Mouse (Mus musculus): ENCODE results near the gene Txk. TPM values are rescaled to one million over a fixed set of nuclear protein-coding genes. Genes with fewer than 3 reads are reported as not detected.

Txk gene
- polyA plus RNA-seq, 1 experiment from 2014 or later = not detected

DNA sequence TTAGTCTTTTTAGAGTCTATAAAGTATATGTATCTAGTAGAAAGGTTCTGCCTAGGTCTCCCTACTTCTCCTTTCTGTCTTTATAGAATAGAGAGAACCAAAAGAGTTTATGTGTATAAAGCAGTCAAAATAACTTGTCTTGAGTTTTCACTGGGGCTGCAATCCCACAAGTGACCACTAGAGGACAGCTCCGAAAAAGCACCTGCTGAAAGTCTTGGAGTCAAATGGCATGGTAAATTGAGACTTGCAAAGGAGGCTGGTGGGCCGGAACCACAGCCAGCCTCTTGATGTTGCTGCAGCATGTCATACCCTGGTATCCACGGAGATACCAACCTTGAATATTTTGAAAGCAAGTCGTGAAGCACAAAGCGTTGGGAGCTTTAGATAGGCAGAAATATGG lies 87.3 kb downstream of the Txk start:
- Histone ChIP-seq H3K27ac (ENCODE audit: low read depth, low read length) (no peak overlapping the region), H3K4me2 (ENCODE audit: low read depth, low read length, severe bottlenecking) (no peak overlapping the region), H3K36me3 (ENCODE audit: control insufficient read depth, insufficient read depth, low read length) (no peaks in the 10 kb centered on the region), H3K4me3 (ENCODE audit: low read depth, low read length) (no peak overlapping the region), H3K9me3 (ENCODE audit: control insufficient read depth, low read length) (no peaks in the 10 kb centered on the region), H3K4me1 (replicated peaks; ENCODE audit: control insufficient read depth, insufficient read depth, low read length) (no peaks in the 10 kb centered on the region), H3K9ac (ENCODE audit: low read length) (no peak overlapping the region), H3K27me3 (ENCODE audit: control insufficient read depth, insufficient read depth, low read length) (no peaks in the 10 kb centered on the region)
- peak; percentile 72 for DNase-seq (ENCODE audit: low spot score)
- 27% methylated on average over 5 of the region's 5 CpGs for whole genome bisulfite sequencing
- ATAC-seq (replicated peaks; ENCODE audit: low FRiP score) = no peak

DNA sequence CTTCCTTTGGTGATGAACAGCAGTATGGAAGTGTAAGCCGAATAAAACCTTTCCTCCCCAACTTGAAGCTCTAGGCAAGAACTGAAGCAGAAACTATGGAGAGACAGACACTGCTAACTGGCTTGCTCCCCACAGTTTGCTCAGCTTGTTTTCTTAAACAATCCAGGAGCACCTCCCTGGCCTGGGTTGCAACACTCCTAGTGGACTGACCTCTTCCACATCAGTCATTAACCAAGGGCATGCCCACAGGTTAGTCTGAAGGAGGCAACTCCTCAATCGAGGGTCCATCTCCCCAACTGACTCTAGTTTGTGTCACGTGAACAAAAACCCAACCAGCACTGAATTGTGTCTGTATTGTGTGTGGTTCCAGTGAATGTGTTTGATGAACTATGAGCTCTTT lies 87.7 kb downstream of the Txk start:
- no peak for DNase-seq (ENCODE audit: low spot score)
- Histone ChIP-seq H3K27me3 (ENCODE audit: control insufficient read depth, insufficient read depth, low read length) (no peaks in the 10 kb centered on the region), H3K36me3 (ENCODE audit: control insufficient read depth, insufficient read depth, low read length) (no peaks in the 10 kb centered on the region), H3K9ac (ENCODE audit: low read length) (no peak overlapping the region), H3K4me3 (ENCODE audit: low read depth, low read length) (no peak overlapping the region), H3K4me2 (ENCODE audit: low read depth, low read length, severe bottlenecking) (no peak overlapping the region), H3K4me1 (replicated peaks; ENCODE audit: control insufficient read depth, insufficient read depth, low read length) (no peaks in the 10 kb centered on the region), H3K27ac (ENCODE audit: low read depth, low read length) (no peak overlapping the region), H3K9me3 (ENCODE audit: control insufficient read depth, low read length) (no peaks in the 10 kb centered on the region)
- no peak for ATAC-seq (replicated peaks; ENCODE audit: low FRiP score)
- WGBS = 50% methylated on average over 3 of the region's 3 CpGs

DNA sequence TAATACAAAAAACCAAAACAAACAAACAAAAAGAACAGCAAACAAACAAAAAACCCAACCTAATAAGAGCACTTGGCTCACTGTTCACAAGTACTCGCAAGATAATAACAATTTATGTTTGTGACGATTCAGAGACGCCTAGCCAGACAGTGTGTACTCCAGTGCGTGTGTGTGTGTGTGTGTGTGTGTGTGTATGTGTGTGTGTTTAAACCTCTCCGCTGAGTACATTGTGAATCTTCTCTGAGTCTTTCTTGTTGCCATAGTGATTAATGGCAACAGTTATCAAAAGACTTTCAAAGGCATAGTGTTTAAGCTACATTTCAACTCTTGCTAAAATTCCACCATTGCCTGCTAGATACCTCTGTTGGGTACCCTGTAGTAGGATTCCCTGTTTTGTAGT lies 88.5 kb downstream of the Txk start:
- H3K36me3 ChIP-seq (ENCODE audit: control insufficient read depth, insufficient read depth, low read length) = no peaks in the 10 kb centered on the region
- no peak overlapping the region for H3K4me3 ChIP-seq (ENCODE audit: low read depth, low read length)
- H3K4me2 ChIP-seq (ENCODE audit: low read depth, low read length, severe bottlenecking) = no peak overlapping the region
- DNase-seq (ENCODE audit: low spot score) (no peak), ATAC-seq (replicated peaks; ENCODE audit: low FRiP score) (no peak)
- 92% methylated on average over 5 of the region's 5 CpGs for WGBS
- no peak overlapping the region for H3K9ac ChIP-seq (ENCODE audit: low read length)
- H3K27ac ChIP-seq (ENCODE audit: low read depth, low read length) = no peak overlapping the region
- no peaks in the 10 kb centered on the region for H3K27me3 ChIP-seq (ENCODE audit: control insufficient read depth, insufficient read depth, low read length)
- H3K9me3 ChIP-seq (ENCODE audit: control insufficient read depth, low read length) = no peaks in the 10 kb centered on the region
- no peaks in the 10 kb centered on the region for H3K4me1 ChIP-seq (replicated peaks; ENCODE audit: control insufficient read depth, insufficient read depth, low read length)

DNA sequence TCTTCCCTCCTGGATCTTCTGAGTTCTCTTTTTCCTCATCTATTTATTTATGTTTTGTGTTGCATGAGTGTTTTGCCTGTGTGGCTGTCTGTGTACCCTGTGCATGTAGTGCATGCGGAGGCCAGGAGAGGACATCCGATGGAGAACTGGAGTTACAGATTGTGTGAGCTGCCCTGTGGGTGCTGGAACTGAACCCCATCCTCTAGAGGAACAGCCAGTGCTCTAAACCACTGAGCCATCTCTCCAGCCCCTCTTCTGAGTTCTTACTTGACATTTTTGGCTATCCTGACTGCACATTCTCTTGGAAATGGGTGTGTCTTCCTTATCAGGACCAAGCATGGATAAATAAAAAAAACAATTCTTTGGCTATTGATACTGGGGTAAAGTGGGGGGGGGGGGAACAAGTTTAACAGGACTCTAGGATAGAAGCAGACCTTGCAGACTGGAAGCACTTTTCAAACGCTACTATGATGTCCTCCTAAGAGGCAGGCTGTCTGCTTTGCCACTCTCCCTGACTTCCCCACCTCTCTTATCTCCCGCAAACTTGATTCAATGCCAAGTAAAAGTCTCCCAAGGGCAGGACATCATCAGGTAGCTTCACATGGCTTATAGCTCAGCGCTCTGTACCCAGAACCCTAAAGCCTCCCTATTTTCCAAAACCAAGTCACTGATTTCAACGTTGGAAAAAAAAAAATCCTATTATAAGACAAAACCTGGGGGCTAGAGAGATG lies 91.4 kb downstream of the Txk start:
- no peak overlapping the region for H3K27ac ChIP-seq (ENCODE audit: low read depth, low read length)
- no peak for DNase-seq (ENCODE audit: low spot score)
- no peaks in the 10 kb centered on the region for H3K27me3 ChIP-seq (ENCODE audit: control insufficient read depth, insufficient read depth, low read length)
- no peak overlapping the region for H3K4me3 ChIP-seq (ENCODE audit: low read depth, low read length)
- H3K36me3 ChIP-seq (ENCODE audit: control insufficient read depth, insufficient read depth, low read length) = no peaks in the 10 kb centered on the region
- H3K4me1 ChIP-seq (replicated peaks; ENCODE audit: control insufficient read depth, insufficient read depth, low read length) = no peaks in the 10 kb centered on the region
- 92% methylated on average over 6 of the region's 6 CpGs for WGBS
- ATAC-seq (replicated peaks; ENCODE audit: low FRiP score) = no peak
- no peaks in the 10 kb centered on the region for H3K9me3 ChIP-seq (ENCODE audit: control insufficient read depth, low read length)
- H3K9ac ChIP-seq (ENCODE audit: low read length) = no peak overlapping the region
- no peak overlapping the region for H3K4me2 ChIP-seq (ENCODE audit: low read depth, low read length, severe bottlenecking)

DNA sequence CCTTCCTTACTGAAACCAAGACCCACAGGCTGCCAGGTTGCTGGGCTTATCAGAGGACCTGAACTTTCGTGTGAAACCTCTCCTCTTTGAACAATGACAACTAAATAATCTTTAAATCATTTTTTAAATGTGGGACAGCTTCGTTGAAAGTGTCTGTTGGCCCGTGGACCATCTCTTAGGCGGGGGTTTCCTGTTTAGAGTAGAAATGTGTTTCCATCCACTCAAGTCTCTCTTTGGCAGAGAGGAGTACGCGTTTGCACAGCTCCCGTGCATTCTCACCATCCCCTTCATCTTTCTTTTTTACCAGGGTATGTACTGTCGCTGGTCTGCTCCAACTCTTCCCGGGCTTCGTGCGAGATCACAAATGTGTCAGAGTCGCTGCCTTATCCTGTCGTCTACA lies 94.2 kb downstream of the Txk start:
- no peaks in the 10 kb centered on the region for H3K4me1 ChIP-seq (replicated peaks; ENCODE audit: control insufficient read depth, insufficient read depth, low read length)
- H3K27me3 ChIP-seq (ENCODE audit: control insufficient read depth, insufficient read depth, low read length) = no peaks in the 10 kb centered on the region
- no peak overlapping the region for H3K4me3 ChIP-seq (ENCODE audit: low read depth, low read length)
- ATAC-seq (replicated peaks; ENCODE audit: low FRiP score) = no peak
- H3K4me2 ChIP-seq (ENCODE audit: low read depth, low read length, severe bottlenecking) = no peak overlapping the region
- no peak for DNase-seq (ENCODE audit: low spot score)
- WGBS = 89% methylated on average over 13 of the region's 13 CpGs
- H3K9ac ChIP-seq (ENCODE audit: low read length) = no peak overlapping the region
- no peaks in the 10 kb centered on the region for H3K36me3 ChIP-seq (ENCODE audit: control insufficient read depth, insufficient read depth, low read length)
- no peaks in the 10 kb centered on the region for H3K9me3 ChIP-seq (ENCODE audit: control insufficient read depth, low read length)
- no peak overlapping the region for H3K27ac ChIP-seq (ENCODE audit: low read depth, low read length)

DNA sequence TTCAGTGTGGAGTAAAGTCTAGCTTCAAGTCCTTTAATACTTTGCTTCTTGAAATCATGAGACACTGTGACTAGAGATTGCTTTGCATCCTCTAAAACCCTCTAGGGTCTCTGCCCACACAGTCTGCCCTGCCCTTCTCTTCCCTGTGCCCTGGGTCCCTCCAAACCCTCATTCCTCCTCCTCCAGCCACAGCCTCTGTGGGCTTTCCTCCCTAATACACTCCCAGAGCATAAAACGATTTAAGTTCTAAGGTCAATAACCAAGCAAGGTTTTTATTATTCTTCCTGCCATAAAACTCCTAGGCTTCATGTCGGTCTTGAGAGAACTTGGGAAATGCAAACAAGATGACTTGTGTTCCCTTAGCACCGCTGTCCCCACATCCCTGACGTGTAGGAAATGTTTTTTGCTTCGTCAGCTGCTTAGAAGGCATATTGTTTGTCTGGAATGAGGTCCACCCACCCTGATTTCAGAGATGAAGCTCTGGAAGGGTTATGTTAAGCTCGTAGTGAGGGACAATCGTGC lies 96.2 kb downstream of the Txk start:
- ATAC-seq (replicated peaks; ENCODE audit: low FRiP score) (no peak), DNase-seq (ENCODE audit: low spot score) (no peak)
- H3K4me3 ChIP-seq (ENCODE audit: low read depth, low read length) = no peak overlapping the region
- H3K9ac ChIP-seq (ENCODE audit: low read length) = no peak overlapping the region
- no peak overlapping the region for H3K27ac ChIP-seq (ENCODE audit: low read depth, low read length)
- H3K4me2 ChIP-seq (ENCODE audit: low read depth, low read length, severe bottlenecking) = no peak overlapping the region
- no peaks in the 10 kb centered on the region for H3K4me1 ChIP-seq (replicated peaks; ENCODE audit: control insufficient read depth, insufficient read depth, low read length)
- no peaks in the 10 kb centered on the region for H3K9me3 ChIP-seq (ENCODE audit: control insufficient read depth, low read length)
- 71% methylated on average over 7 of the region's 7 CpGs for WGBS
- no peaks in the 10 kb centered on the region for H3K27me3 ChIP-seq (ENCODE audit: control insufficient read depth, insufficient read depth, low read length)
- no peaks in the 10 kb centered on the region for H3K36me3 ChIP-seq (ENCODE audit: control insufficient read depth, insufficient read depth, low read length)

DNA sequence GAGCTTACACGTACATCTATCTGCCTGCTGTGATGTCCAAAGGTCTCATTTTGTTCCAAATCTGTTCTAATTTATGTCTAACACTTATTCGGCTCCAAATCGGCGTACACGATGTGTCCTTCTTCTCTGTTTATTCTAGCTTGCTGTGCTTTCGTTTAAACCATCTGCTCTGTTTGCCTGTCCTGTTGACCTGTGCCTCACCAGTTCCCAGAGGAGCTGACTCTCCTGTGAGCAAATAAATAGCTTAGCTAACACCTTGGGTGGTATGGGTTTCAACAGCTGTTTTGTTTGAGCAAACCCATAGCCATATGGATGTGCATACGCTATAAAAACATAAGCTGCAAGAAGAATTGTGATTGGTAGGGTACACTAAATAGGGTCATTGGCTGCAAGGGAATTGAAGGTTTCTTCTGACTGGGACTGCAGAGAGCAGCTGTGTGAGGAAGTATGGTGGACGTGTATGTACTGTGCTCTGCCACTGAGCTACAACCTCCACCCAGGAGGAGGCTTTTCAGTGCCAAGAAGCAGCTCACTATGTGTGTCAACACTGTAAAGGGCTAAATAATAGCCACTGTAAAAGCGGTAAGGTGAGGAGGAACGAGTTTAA lies 99.4 kb downstream of the Txk start:
- H3K27ac ChIP-seq (ENCODE audit: low read depth, low read length) = no peak overlapping the region
- no peak overlapping the region for H3K4me3 ChIP-seq (ENCODE audit: low read depth, low read length)
- peak; percentile 51; the same call in 1 of the 2 replicates for ATAC-seq (replicated peaks; ENCODE audit: low FRiP score)
- H3K27me3 ChIP-seq (ENCODE audit: control insufficient read depth, insufficient read depth, low read length) = peaks cover 7% of the 10 kb centered on the region
- whole genome bisulfite sequencing = 71% methylated on average over 10 of the region's 10 CpGs
- no peaks in the 10 kb centered on the region for H3K36me3 ChIP-seq (ENCODE audit: control insufficient read depth, insufficient read depth, low read length)
- no peaks in the 10 kb centered on the region for H3K9me3 ChIP-seq (ENCODE audit: control insufficient read depth, low read length)
- no peak for DNase-seq (ENCODE audit: low spot score)
- no peak overlapping the region for H3K4me2 ChIP-seq (ENCODE audit: low read depth, low read length, severe bottlenecking)
- 0 out of 2 replicates have a peak, but pooled peaks cover under 1% of the 10 kb centered on the region for H3K4me1 ChIP-seq (replicated peaks; ENCODE audit: control insufficient read depth, insufficient read depth, low read length)
- H3K9ac ChIP-seq (ENCODE audit: low read length) = no peak overlapping the region

DNA sequence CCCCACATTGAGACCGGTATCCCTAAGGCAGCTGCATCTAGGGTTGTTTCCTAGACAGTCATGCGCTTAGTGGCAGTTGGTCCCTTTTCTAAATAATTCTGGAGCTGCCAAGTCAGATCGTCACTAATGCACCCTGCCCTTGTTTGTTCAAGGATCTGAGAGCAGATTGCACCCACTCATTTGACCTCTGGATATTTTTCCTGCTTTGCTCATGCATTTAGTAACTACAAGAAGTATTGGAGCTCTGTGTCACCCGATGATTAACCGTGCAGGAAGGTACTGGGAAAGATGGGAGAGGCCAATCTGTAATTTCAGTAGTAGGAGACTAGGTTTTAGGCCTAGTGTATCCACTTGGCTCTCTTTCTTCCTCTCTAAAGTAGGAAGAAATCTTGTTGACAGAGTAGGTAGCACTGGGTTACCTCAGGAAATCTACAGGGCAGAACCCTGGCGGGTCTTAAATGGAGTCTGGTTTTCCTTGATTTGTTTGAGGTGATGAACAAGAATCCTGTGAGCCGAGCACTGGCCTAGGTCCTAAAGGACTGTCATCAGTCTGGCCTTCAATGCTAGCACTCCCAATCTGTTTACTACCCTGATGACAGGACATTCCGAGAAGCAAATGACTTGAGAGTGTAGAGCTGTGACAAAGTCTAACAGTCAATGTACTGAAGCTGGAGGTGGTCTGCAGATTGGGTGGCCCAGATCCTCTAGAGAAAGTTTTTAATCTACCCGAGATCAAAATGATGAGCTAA lies 103.4 kb downstream of the Txk start:
- Histone ChIP-seq H3K4me1 (replicated peaks; ENCODE audit: control insufficient read depth, insufficient read depth, low read length) (0 out of 2 replicates have a peak, but pooled peaks cover 2% of the 10 kb centered on the region), H3K36me3 (ENCODE audit: control insufficient read depth, insufficient read depth, low read length) (no peaks in the 10 kb centered on the region), H3K9me3 (ENCODE audit: control insufficient read depth, low read length) (no peaks in the 10 kb centered on the region), H3K27me3 (ENCODE audit: control insufficient read depth, insufficient read depth, low read length) (peaks cover 12% of the 10 kb centered on the region), H3K27ac (ENCODE audit: low read depth, low read length) (no peak overlapping the region), H3K9ac (ENCODE audit: low read length) (no peak overlapping the region), H3K4me3 (ENCODE audit: low read depth, low read length) (no peak overlapping the region), H3K4me2 (ENCODE audit: low read depth, low read length, severe bottlenecking) (no peak overlapping the region)
- 84% methylated on average over 9 of the region's 9 CpGs for WGBS
- ATAC-seq (replicated peaks; ENCODE audit: low FRiP score) (no peak), DNase-seq (ENCODE audit: low spot score) (no peak)
